Mouse (Mus musculus): ENCODE measurements around the gene Aqp6. TPM values are rescaled to one million over a fixed set of nuclear protein-coding genes. Genes with fewer than 3 reads are reported as not detected.

Aqp6 gene
- not detected in 2 replicates for polyA plus RNA-seq (2015; fragmentation: Nextera tagmentation; extraction: Ambion mirVana)

GRCm38 (mm10) chr15:99600986-99601822 lies at the start of gene Aqp6:
Gene Aqp6, plus strand, starts transcription at chr15:99601400.

GRCm38 (mm10) chr15:99578802-99579485 lies 22.3 kb upstream of the Aqp6 start, which contains the start of gene Aqp2:
Gene Aqp2, plus strand, starts transcription at chr15:99579055.

GRCm38 (mm10) chr15:99590429-99591084 lies 10.6 kb upstream of the Aqp6 start, which contains the start of gene Aqp5:
Gene Aqp5, plus strand, starts transcription at chr15:99590782.

GRCm38 (mm10) chr15:99651163-99651872 lies 50.1 kb downstream of the Aqp6 start, which contains the start of gene Racgap1:
Gene Racgap1, minus strand, starts transcription at chr15:99651656.

Other genes starting within 250 kb of the Aqp6 start
- 13.8 and 15.7 TPM in 2 replicates for gene Fmnl3, start 230.9 kb upstream of the Aqp6 start, polyA plus RNA-seq (2015; fragmentation: Nextera tagmentation; extraction: Ambion mirVana)
- 285 and 508 TPM in 2 replicates for gene Tmbim6, start 208.5 kb upstream of the Aqp6 start, polyA plus RNA-seq (2015; fragmentation: Nextera tagmentation; extraction: Ambion mirVana)
- gene Nckap5l, start 143.7 kb upstream of the Aqp6 start, polyA plus RNA-seq (2015; fragmentation: Nextera tagmentation; extraction: Ambion mirVana): 7.1 and 9.6 TPM in 2 replicates
- gene Bcdin3d, start 126.7 kb upstream of the Aqp6 start, polyA plus RNA-seq (2015; fragmentation: Nextera tagmentation; extraction: Ambion mirVana): 6.8 and 9.1 TPM in 2 replicates
- gene Faim2, start 73.2 kb upstream of the Aqp6 start, polyA plus RNA-seq (2015; fragmentation: Nextera tagmentation; extraction: Ambion mirVana): 12.9 and 18.4 TPM in 2 replicates
- gene Aqp2, start 22.3 kb upstream of the Aqp6 start, polyA plus RNA-seq (2015; fragmentation: Nextera tagmentation; extraction: Ambion mirVana): 1.4 and 4.6 TPM in 2 replicates
- 0.41 and 1.4 TPM in 2 replicates for gene Aqp5, start 10.6 kb upstream of the Aqp6 start, polyA plus RNA-seq (2015; fragmentation: Nextera tagmentation; extraction: Ambion mirVana)
- gene Racgap1, start 50.3 kb downstream of the Aqp6 start, polyA plus RNA-seq (2015; fragmentation: Nextera tagmentation; extraction: Ambion mirVana): 26.2 and 30.6 TPM in 2 replicates
- 1.4 and 2.3 TPM in 2 replicates for gene Asic1, start 69.0 kb downstream of the Aqp6 start, polyA plus RNA-seq (2015; fragmentation: Nextera tagmentation; extraction: Ambion mirVana)
- gene Smarcd1, start 100.7 kb downstream of the Aqp6 start, polyA plus RNA-seq (2015; fragmentation: Nextera tagmentation; extraction: Ambion mirVana): 24.2 and 30.4 TPM in 2 replicates
- gene Gm17349, start 104.1 kb downstream of the Aqp6 start, polyA plus RNA-seq (2015; fragmentation: Nextera tagmentation; extraction: Ambion mirVana): not detected in 2 replicates
- gene Gpd1, start 116.1 kb downstream of the Aqp6 start, polyA plus RNA-seq (2015; fragmentation: Nextera tagmentation; extraction: Ambion mirVana): 8.4 and 17.2 TPM in 2 replicates
- 591 and 623 TPM in 2 replicates for gene Cox14, start 124.2 kb downstream of the Aqp6 start, polyA plus RNA-seq (2015; fragmentation: Nextera tagmentation; extraction: Ambion mirVana)
- 66.3 and 78.1 TPM in 2 replicates for gene Cers5, start 171.5 kb downstream of the Aqp6 start, polyA plus RNA-seq (2015; fragmentation: Nextera tagmentation; extraction: Ambion mirVana)